Mouse (Mus musculus) left cerebral cortex, adult 6 months (tissue): Measurements from ENCODE around the gene Bbc3. TPM values are rescaled to one million over a fixed set of nuclear protein-coding genes. Genes with fewer than 3 reads are reported as not detected.

ENCODE experiments used
- long read RNA-seq, 2 experiments: library from polyadenylated mRNA; unstranded; transcript quantifications; one replicate each; pipeline ENCODE4 v2.0.0; 2019 to 2020
- polyA plus RNA-seq: library from polyadenylated mRNA; unstranded; fragments of <200 nt; fragmentation: Nextera tagmentation; gene quantifications from 2 replicates; pipeline ENCODE4 v1.2.3, GENCODE M21; 2021

Bbc3 gene
- 1.3 and 9.8 TPM in 2 replicates for polyA plus RNA-seq
- long read RNA-seq, experiment 1, partial matches to known transcripts: 0 of 9 reads
- long read RNA-seq, experiment 1, other reads (novel, unspliced or antisense): 4 of 9 reads
- long read RNA-seq, experiment 2, partial matches to known transcripts: 0 of 1 reads
- long read RNA-seq, experiment 2, other reads (novel, unspliced or antisense): 0 of 1 reads

DNA sequence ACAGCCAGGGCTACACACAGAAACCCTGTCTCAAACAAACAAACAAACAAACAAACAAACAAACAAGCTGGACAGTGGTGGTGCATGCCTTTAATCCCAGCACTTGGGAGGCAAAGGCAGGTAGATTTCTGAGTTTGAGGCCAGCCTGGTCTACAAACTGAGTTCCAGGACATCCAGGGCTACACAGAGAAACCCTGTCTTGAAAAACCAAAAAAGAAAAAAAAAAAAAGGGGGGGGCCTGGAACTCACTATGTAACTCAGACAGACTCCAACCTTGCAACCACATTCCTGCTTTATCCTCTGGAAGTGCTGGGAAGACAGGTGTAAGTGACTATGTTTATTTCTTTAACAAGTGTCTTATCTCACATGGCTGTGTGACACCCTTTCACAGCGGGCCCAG, at the start of gene Bbc3:
Bbc3 (plus strand) TSS at position 301 of the 400 bp plus-strand sequence.

GRCm38 (mm10) chr7:16259110-16259590, 49.0 kb upstream of the Bbc3 start, which contains the start of gene C5ar1:
Gene C5ar1 (minus strand): TSS chr7:16259540.

GRCm38 (mm10) chr7:16273081-16273765, 35.0 kb upstream of the Bbc3 start, which contains the start of gene Inafm1:
Gene Inafm1 (minus strand): TSS chr7:16273617.

DNA sequence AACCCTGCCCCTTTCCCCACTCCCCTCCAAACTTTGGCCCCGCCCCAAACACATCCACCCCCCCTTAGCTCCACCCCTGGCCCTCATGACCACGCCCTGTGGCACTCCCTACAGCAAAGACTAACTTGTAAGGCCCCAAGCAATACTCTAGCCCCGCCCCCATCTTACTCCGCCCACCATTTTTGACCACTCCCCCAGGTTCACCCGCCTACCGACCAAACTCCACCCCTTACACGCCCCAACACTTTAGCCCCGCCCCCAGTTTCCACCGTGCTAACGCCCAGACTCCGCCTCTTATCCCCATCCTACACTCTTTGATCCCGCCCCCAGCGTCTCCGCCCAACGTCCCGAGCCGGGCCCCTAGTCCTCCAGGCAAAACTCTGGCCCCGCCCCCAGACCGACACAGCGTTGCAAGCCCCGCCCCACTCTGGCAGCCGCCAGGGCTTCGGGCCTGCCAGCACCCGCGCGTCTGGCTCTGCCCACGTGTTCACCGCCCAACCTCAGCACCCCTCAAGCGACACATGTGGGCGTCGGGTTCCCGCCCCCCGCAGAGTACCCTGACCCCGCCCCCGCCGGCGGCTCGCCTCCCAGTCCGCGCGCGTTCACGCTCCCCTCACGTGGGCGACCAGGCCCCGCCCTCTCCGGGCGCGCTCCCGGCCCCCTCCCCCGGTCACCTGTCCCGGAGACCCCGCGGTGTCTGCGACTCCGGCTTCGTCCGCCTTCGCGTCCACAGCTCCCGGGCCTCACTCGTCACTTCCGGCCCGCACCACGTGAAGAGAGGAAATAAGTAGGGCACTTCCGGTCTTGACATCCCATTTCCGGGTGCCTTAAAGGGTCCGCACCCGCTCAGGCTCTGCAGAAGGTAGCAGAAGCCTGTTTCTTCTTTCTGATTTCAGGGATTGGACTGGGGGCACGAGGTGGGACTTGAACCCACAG, 21.9 kb upstream of the Bbc3 start, which contains the start of gene Ccdc9:
Ccdc9 (minus strand) TSS at position 770 of the 936 bp plus-strand sequence.

Other genes with a start within 250 kb of the Bbc3 start
- 0.05 and 0.06 TPM in 2 replicates for gene Zfp541, start 246.6 kb upstream of the Bbc3 start, polyA plus RNA-seq
- 309 and 471 TPM in 2 replicates for gene Napa, start 209.9 kb upstream of the Bbc3 start, polyA plus RNA-seq
- gene Kptn, start 188.5 kb upstream of the Bbc3 start, polyA plus RNA-seq: 20.3 and 28.5 TPM in 2 replicates
- 21.2 and 22.4 TPM in 2 replicates for gene Slc8a2, start 178.6 kb upstream of the Bbc3 start, polyA plus RNA-seq
- gene Meis3, start 133.3 kb upstream of the Bbc3 start, polyA plus RNA-seq: 31.0 and 31.8 TPM in 2 replicates
- gene Dhx34, start 86.4 kb upstream of the Bbc3 start, polyA plus RNA-seq: 3.8 and 4.0 TPM in 2 replicates
- gene C5ar2, start 64.2 kb upstream of the Bbc3 start, polyA plus RNA-seq: 0.55 and 0.59 TPM in 2 replicates
- 0.84 and 1.1 TPM in 2 replicates for gene C5ar1, start 48.9 kb upstream of the Bbc3 start, polyA plus RNA-seq
- gene Inafm1, start 34.8 kb upstream of the Bbc3 start, polyA plus RNA-seq: 18.1 and 31.5 TPM in 2 replicates
- gene Ccdc9, start 21.6 kb upstream of the Bbc3 start, polyA plus RNA-seq: 3.6 and 13.8 TPM in 2 replicates
- 156 and 170 TPM in 2 replicates for gene Sae1, start 79.4 kb downstream of the Bbc3 start, polyA plus RNA-seq
- gene Zc3h4, start 92.5 kb downstream of the Bbc3 start, polyA plus RNA-seq: 4.2 and 7.6 TPM in 2 replicates
- 127 and 255 TPM in 2 replicates for gene Tmem160, start 144.4 kb downstream of the Bbc3 start, polyA plus RNA-seq
- 8.7 and 9.6 TPM in 2 replicates for gene Npas1, start 169.3 kb downstream of the Bbc3 start, polyA plus RNA-seq